Mouse (Mus musculus) small intestine, adult 2 months (tissue): ENCODE measurements at regions not wholly inside any gene's neighbourhood (a gene's known extent, or its start where the extent isn't known, plus 50 kb on each side); places are given as distances from the start of the nearest gene placed in this dataset.

Experiments used
- CTCF ChIP-seq: fragments of 200-500 bp; IDR thresholded peaks from 2 replicates; pipeline ENCODE4 v1.5.1; 2012; ENCODE audit warnings: low read depth, mild to moderate bottlenecking, control low read depth, inconsistent platforms, low read length, moderate library complexity, mixed read lengths; ENCODE audit not compliant: insufficient replicate concordance, insufficient read length; ENCODE audit errors: extremely low read depth
- POLR2A ChIP-seq: fragments of 200-500 bp; IDR thresholded peaks from 2 replicates; pipeline ENCODE4 v1.6.1; 2012; ENCODE audit warnings: low read depth, mild to moderate bottlenecking, control low read depth, inconsistent platforms, low read length, moderate library complexity

GRCm38 (mm10) chr10:21454153-21454552 is 77.1 kb downstream of the Aldh8a1 start:
- TF ChIP-seq CTCF (no peak), POLR2A (no peak)
